Mouse (Mus musculus) liver, embryonic 16.5 days (tissue): ENCODE measurements around the gene Frmpd4. TPM values are rescaled to one million over a fixed set of nuclear protein-coding genes. Genes with fewer than 3 reads are reported as not detected.

ENCODE experiments used
- ATAC-seq: fragments of 200-750 bp; cut with Nextera tagmentation; 2 replicates; pipeline ENCODE4 v1.8.0; 2017; ENCODE audit warnings: low read depth, mild to moderate bottlenecking, moderate number of reproducible peaks, moderate library complexity
- H3K27ac ChIP-seq: fragments of 300-500 bp; sonication (generic); 2 replicates; pipeline ENCODE4 v1.5.1; 2014; ENCODE audit warnings: mild to moderate bottlenecking, low read length
- H3K27me3 ChIP-seq: fragments of 300-500 bp; sonication (generic); 2 replicates; pipeline ENCODE4 v1.6.1; 2014; ENCODE audit warnings: low read depth, low read length, mixed read lengths; ENCODE audit not compliant: control insufficient read depth, insufficient read depth
- H3K36me3 ChIP-seq: fragments of 300-500 bp; sonication (generic); 2 replicates; pipeline ENCODE4 v1.6.1; 2014; ENCODE audit warnings: mild to moderate bottlenecking; ENCODE audit not compliant: control insufficient read depth, insufficient read depth
- H3K4me1 ChIP-seq: fragments of 300-500 bp; sonication (generic); 2 replicates; pipeline ENCODE4 v1.6.1; 2014; ENCODE audit warnings: low read depth, low read length, mixed read lengths; ENCODE audit not compliant: control insufficient read depth
- H3K4me2 ChIP-seq: fragments of 300-500 bp; sonication (generic); 2 replicates; pipeline ENCODE4 v1.6.1; 2014; ENCODE audit warnings: low read depth, low read length, mixed read lengths
- H3K4me3 ChIP-seq: fragments of 300-500 bp; sonication (generic); 2 replicates; pipeline ENCODE4 v1.5.1; 2014; ENCODE audit warnings: low read depth, mild to moderate bottlenecking, low read length
- H3K9ac ChIP-seq: fragments of 300-500 bp; sonication (generic); 2 replicates; pipeline ENCODE4 v1.6.1; 2014; ENCODE audit warnings: low read depth, low read length
- H3K9me3 ChIP-seq: fragments of 300-500 bp; sonication (generic); replicated peaks from 2 replicates; pipeline ENCODE4 v1.6.1; 2016; ENCODE audit warnings: low read length; ENCODE audit not compliant: control insufficient read depth
- WGBS: fragments of 180-500 bp; shearing (Covaris S2); extraction: QIAGEN DNeasy Blood & Tissue Kit; methylation state at CpG from one replicate; pipeline ENCODE4 v1.1.7; 2014; ENCODE audit not compliant: insufficient replicate concordance; 5-methylcytosine and 5-hydroxymethylcytosine counted together
- polyA plus RNA-seq: library from polyadenylated mRNA; unstranded; fragments of >200 nt; fragmentation: Nextera tagmentation; extraction: Ambion mirVana; gene quantifications from 2 replicates; pipeline ENCODE4 v1.2.1, GENCODE M21; 2015

Gene Frmpd4
- polyA plus RNA-seq, 1 experiment from 2014 or later: not detected

- Histone ChIP-seq H3K27ac (no peak overlapping the region), H3K4me3 (no peak overlapping the region), H3K4me2 (no peak overlapping the region), H3K9ac (no peak overlapping the region), H3K9me3 (no peaks in the 10 kb centered on the region), H3K27me3 (no peaks in the 10 kb centered on the region; the same call in 1 of the 2 replicates), H3K36me3 (no peaks in the 10 kb centered on the region), H3K4me1 (no peaks in the 10 kb centered on the region)
- no peak for ATAC-seq
These were observed 748.6 kb downstream of the Frmpd4 start for GRCm38 (mm10) chrX:167828456-167828855.

DNA sequence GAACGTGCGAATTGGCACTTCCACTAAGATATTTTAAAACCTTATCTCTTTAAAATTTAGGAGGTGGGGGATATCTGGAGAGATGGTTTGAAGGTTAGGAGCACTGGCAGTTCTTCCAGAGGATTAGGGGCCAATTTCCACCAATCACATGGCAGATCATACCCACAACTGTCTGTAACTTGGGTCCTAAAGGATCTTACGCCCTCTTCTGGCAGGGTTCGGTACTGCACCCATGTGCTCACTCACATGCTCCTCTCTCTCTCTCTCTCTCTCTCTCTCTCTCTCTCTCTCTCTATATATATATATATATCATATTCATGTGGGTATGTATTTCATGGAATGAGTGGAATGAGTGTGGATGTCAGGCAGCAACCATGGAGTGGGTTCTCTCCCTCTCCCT is 759.7 kb downstream of the Frmpd4 start:
- WGBS: 36% methylated on average over 4 of the region's 4 CpGs
- no peaks in the 10 kb centered on the region for H3K4me1 ChIP-seq
- H3K9me3 ChIP-seq: no peaks in the 10 kb centered on the region
- no peak overlapping the region for H3K4me3 ChIP-seq
- H3K4me2 ChIP-seq: no peak overlapping the region
- no peak overlapping the region for H3K27ac ChIP-seq
- H3K27me3 ChIP-seq: no peaks in the 10 kb centered on the region
- H3K9ac ChIP-seq: no peak overlapping the region
- no peak for ATAC-seq
- no peaks in the 10 kb centered on the region for H3K36me3 ChIP-seq

GRCm38 (mm10) chrX:167810120-167810519 is 766.9 kb downstream of the Frmpd4 start:
- Histone ChIP-seq H3K4me3 (no peak overlapping the region), H3K9me3 (no peaks in the 10 kb centered on the region), H3K27ac (no peak overlapping the region), H3K9ac (no peak overlapping the region), H3K27me3 (no peaks in the 10 kb centered on the region), H3K36me3 (no peaks in the 10 kb centered on the region), H3K4me2 (no peak overlapping the region), H3K4me1 (no peaks in the 10 kb centered on the region)
- 43% methylated on average over 2 of the region's 2 CpGs for WGBS
- ATAC-seq: no peak

DNA sequence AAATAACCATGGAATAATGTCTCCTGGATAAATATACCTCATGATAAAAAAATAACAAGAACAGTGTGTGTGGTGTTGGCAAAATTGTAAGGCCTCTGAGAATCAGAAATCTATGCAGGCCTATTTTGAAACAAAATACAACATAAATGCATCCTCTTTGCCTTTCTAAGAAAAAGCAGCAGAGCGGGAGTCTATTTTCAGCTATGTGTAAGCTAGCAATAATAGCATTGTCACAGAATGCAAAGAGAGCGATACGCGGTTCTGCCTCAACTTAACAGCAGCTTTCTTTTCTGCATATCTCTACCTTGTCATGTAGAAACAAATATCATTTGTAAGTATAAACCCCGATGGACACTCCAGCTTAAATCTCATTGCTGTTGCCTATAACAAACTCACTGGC is 768.5 kb downstream of the Frmpd4 start:
- no peak overlapping the region for H3K4me2 ChIP-seq
- no peaks in the 10 kb centered on the region for H3K27me3 ChIP-seq
- no peaks in the 10 kb centered on the region for H3K36me3 ChIP-seq
- H3K27ac ChIP-seq: no peak overlapping the region
- H3K4me3 ChIP-seq: no peak overlapping the region
- no peak overlapping the region for H3K9ac ChIP-seq
- ATAC-seq: no peak
- 77% methylated on average over 5 of the region's 5 CpGs for WGBS
- no peaks in the 10 kb centered on the region for H3K9me3 ChIP-seq
- H3K4me1 ChIP-seq: no peaks in the 10 kb centered on the region

- Histone ChIP-seq H3K9me3 (no peaks in the 10 kb centered on the region), H3K9ac (no peak overlapping the region), H3K27ac (no peak overlapping the region), H3K4me2 (no peak overlapping the region), H3K4me1 (no peaks in the 10 kb centered on the region), H3K27me3 (peaks cover 2% of the 10 kb centered on the region; the same call in 1 of the 2 replicates), H3K36me3 (no peaks in the 10 kb centered on the region), H3K4me3 (no peak overlapping the region)
- 43% methylated on average over 2 of the region's 2 CpGs for WGBS
- no peak for ATAC-seq
These were observed 788.3 kb downstream of the Frmpd4 start for GRCm38 (mm10) chrX:167788737-167789136.

GRCm38 (mm10) chrX:167783526-167783925 is 793.5 kb downstream of the Frmpd4 start:
- Histone ChIP-seq H3K4me1 (no peaks in the 10 kb centered on the region), H3K4me3 (no peak overlapping the region), H3K27me3 (peaks cover 2% of the 10 kb centered on the region; the same call in 1 of the 2 replicates), H3K9me3 (no peaks in the 10 kb centered on the region), H3K4me2 (no peak overlapping the region), H3K36me3 (no peaks in the 10 kb centered on the region), H3K9ac (no peak overlapping the region), H3K27ac (no peak overlapping the region)
- no peak for ATAC-seq

- no peaks in the 10 kb centered on the region for H3K36me3 ChIP-seq
- no peak overlapping the region for H3K27ac ChIP-seq
- H3K4me3 ChIP-seq: no peak overlapping the region
- H3K4me1 ChIP-seq: no peaks in the 10 kb centered on the region
- H3K9ac ChIP-seq: no peak overlapping the region
- no peaks in the 10 kb centered on the region for H3K27me3 ChIP-seq
- 68% methylated on average over 3 of the region's 3 CpGs for WGBS
- no peak overlapping the region for H3K4me2 ChIP-seq
- no peaks in the 10 kb centered on the region for H3K9me3 ChIP-seq
- ATAC-seq: no peak
These were observed 857.5 kb downstream of the Frmpd4 start for GRCm38 (mm10) chrX:167719564-167719981.

DNA sequence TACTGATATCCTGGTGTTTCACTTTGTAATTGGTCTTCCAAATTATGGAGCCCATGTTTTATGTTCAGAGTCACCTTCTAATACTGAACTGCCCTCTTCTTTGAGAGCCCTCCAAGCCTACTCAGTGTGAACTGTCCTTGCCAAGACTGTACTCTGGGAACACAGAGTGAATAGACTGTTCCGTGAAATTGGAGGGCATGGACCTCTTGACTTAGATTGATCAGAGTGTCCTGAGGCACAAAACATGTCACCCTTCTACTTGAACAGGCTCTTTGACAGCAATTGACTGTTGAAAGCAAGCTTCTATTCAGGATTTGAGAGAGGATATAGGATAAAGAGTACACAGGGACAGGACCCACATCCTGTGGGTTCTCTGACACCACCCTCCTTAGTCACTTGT is 857.9 kb downstream of the Frmpd4 start:
- no peaks in the 10 kb centered on the region for H3K36me3 ChIP-seq

GRCm38 (mm10) chrX:167654806-167655495 is 922.1 kb downstream of the Frmpd4 start:
- Histone ChIP-seq H3K4me2 (no peak overlapping the region), H3K27ac (no peak overlapping the region), H3K27me3 (no peaks in the 10 kb centered on the region), H3K9me3 (no peaks in the 10 kb centered on the region), H3K4me1 (no peaks in the 10 kb centered on the region), H3K36me3 (no peaks in the 10 kb centered on the region), H3K4me3 (no peak overlapping the region), H3K9ac (no peak overlapping the region)
- ATAC-seq: no peak
- 40% methylated on average over 5 of the region's 5 CpGs for WGBS

More for the DNA sequence above, 857.9 kb downstream of the Frmpd4 start:
- H3K4me3 ChIP-seq: no peak overlapping the region
- no peak overlapping the region for H3K9ac ChIP-seq
- H3K9me3 ChIP-seq: no peaks in the 10 kb centered on the region
- WGBS: 61% methylated on average over 1 of the region's 1 CpGs
- H3K4me2 ChIP-seq: no peak overlapping the region
- ATAC-seq: no peak
- H3K27me3 ChIP-seq: no peaks in the 10 kb centered on the region
- H3K4me1 ChIP-seq: no peaks in the 10 kb centered on the region
- H3K27ac ChIP-seq: no peak overlapping the region
